Mouse (Mus musculus) liver, postnatal 0 days (tissue): Measurements from ENCODE around the gene Hoxa6.

ENCODE experiments used
- CTCF ChIP-seq: sonication (generic); IDR thresholded peaks from 2 replicates; pipeline ENCODE4 v1.5.1; 2016; ENCODE audit warnings: antibody characterized with exemption, low read depth
- EP300 ChIP-seq: IDR thresholded peaks from 2 replicates; pipeline ENCODE4 v1.6.1; 2016; ENCODE audit warnings: antibody characterized with exemption, low read depth, mild to moderate bottlenecking

- TF ChIP-seq EP300: no peak
- no peak for TF ChIP-seq CTCF
Observed at GRCm38 (mm10) chr6:52182030-52182429, 26.5 kb downstream of the Hoxa6 start.
